18 mouse cellular contexts compared by ENCODE assay signal in the genomic region with DNA sequence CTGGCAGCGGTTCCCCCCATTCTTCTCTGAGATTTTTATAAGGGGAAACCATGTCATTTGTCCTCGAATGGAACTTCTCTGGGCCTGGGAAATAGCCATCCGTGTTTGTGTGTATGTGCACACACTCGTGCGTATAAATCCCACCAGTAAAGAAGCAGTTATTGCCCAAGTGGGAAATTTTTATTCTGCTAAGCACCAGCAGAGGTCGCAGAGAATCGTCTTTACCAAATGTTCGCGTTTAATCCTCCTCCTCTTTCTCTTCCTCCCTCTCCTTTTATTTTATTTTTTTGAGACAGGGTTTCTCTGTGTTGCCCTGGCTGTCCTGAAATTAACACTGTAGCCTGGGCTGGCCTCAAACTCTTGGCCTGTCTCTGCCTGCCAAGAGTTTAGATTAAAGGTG. TPM values are rescaled to one million over a fixed set of nuclear protein-coding genes. Genes with fewer than 3 reads are reported as not detected.
DNase-seq lines count a peak whose midpoint lies in the region; ATAC-seq and TF ChIP-seq lines count a peak whose summit lies in the region.
"Had no signal": no experiment of that assay in that cellular context is flagged by ENCODE, and none has a peak within 500 bp of the region (broad histone marks: within the 10 kb centered on the region; RNA-seq: fewer than 3 reads in every experiment).

No protein-coding gene starts in this region.

- 65% methylated on average over 9 of the region's 9 CpGs for WGBS in hindbrain, embryonic 14.5 days
- WGBS in hindbrain, embryonic 13.5 days = 58% methylated on average over 9 of the region's 9 CpGs
- 43% methylated on average over 9 of the region's 9 CpGs for WGBS in lung, postnatal 0 days

- no peak overlapping the region for H3K9ac ChIP-seq in hindbrain, embryonic 14.5 days
- H3K9ac ChIP-seq in hindbrain, embryonic 13.5 days = no peak overlapping the region
- no peak overlapping the region for H3K9ac ChIP-seq in lung, postnatal 0 days (replicated peaks; ENCODE audit: low read depth)
- H3K9ac ChIP-seq: heart, embryonic 13.5 days; limb, embryonic 13.5 days had no signal

- H3K4me3 ChIP-seq in hindbrain, embryonic 14.5 days (replicated peaks; ENCODE audit: low read length) = no peak overlapping the region
- no peak overlapping the region for H3K4me3 ChIP-seq in hindbrain, embryonic 13.5 days
- H3K4me3 ChIP-seq in lung, postnatal 0 days (ENCODE audit: low read depth, low read length) = no peak overlapping the region
- H3K4me3 ChIP-seq: erythroblast, embryonic 14.5 days; heart, embryonic 13.5 days; limb, embryonic 13.5 days had no signal

- no peaks in the 10 kb centered on the region for H3K9me3 ChIP-seq in hindbrain, embryonic 14.5 days (ENCODE audit: control insufficient read depth, low read length)
- H3K9me3 ChIP-seq in hindbrain, embryonic 13.5 days = no peaks in the 10 kb centered on the region
- no peaks in the 10 kb centered on the region for H3K9me3 ChIP-seq in lung, postnatal 0 days (ENCODE audit: low read length)
- H3K9me3 ChIP-seq: heart, embryonic 13.5 days; limb, embryonic 13.5 days had no signal

- TF ChIP-seq CTCF in lung, postnatal 0 days (IDR thresholded peaks at IDR 0.05) = peak; percentile 36

- DNase-seq in hindbrain, embryonic 14.5 days (ENCODE audit: low spot score) = peak; percentile 41
- no peak for DNase-seq in lung, postnatal 0 days (ENCODE audit: low spot score)
- no peak for DNase-seq in lung, postnatal 36 days
- DNase-seq in R1 (ENCODE audit: low read depth, low spot score) = peak; percentile 34
- peak; percentile 35 for DNase-seq in retina, embryonic 14.5 days (ENCODE audit: low spot score)
- no peak for DNase-seq in B cell, adult 2 months
- DNase-seq: cerebellum, adult 11 months; gastrocnemius, postnatal 25 days; kidney, adult 2 months had no signal

- H3K36me3 ChIP-seq in hindbrain, embryonic 14.5 days (replicated peaks; ENCODE audit: control insufficient read depth, insufficient read depth) = no peaks in the 10 kb centered on the region
- no peaks in the 10 kb centered on the region for H3K36me3 ChIP-seq in hindbrain, embryonic 13.5 days
- no peaks in the 10 kb centered on the region for H3K36me3 ChIP-seq in lung, postnatal 0 days (ENCODE audit: insufficient read depth, low read length)
- H3K36me3 ChIP-seq: heart, embryonic 13.5 days; limb, embryonic 13.5 days had no signal

- H3K4me2 ChIP-seq in hindbrain, embryonic 14.5 days (replicated peaks) = no peak overlapping the region
- no peak overlapping the region for H3K4me2 ChIP-seq in hindbrain, embryonic 13.5 days
- H3K4me2 ChIP-seq in lung, postnatal 0 days (replicated peaks; ENCODE audit: low read depth, low read length) = no peak overlapping the region
- H3K4me2 ChIP-seq: heart, embryonic 13.5 days; limb, embryonic 13.5 days had no signal

- no peak overlapping the region for H3K27ac ChIP-seq in hindbrain, embryonic 14.5 days
- no peak overlapping the region for H3K27ac ChIP-seq in hindbrain, embryonic 13.5 days
- no peak overlapping the region for H3K27ac ChIP-seq in lung, postnatal 0 days (ENCODE audit: low read length)
- H3K27ac ChIP-seq: heart, embryonic 13.5 days; limb, embryonic 13.5 days had no signal

- no peak for TF ChIP-seq EP300 in lung, postnatal 0 days (IDR thresholded peaks at IDR 0.05)

- no peaks in the 10 kb centered on the region for H3K27me3 ChIP-seq in hindbrain, embryonic 14.5 days (ENCODE audit: control insufficient read depth, insufficient read depth, low read length)
- no peaks in the 10 kb centered on the region for H3K27me3 ChIP-seq in hindbrain, embryonic 13.5 days
- no peaks in the 10 kb centered on the region for H3K27me3 ChIP-seq in lung, postnatal 0 days (replicated peaks; ENCODE audit: insufficient read depth, low read length)
- H3K27me3 ChIP-seq: heart, embryonic 13.5 days; limb, embryonic 13.5 days had no signal

- no peak for ATAC-seq in hindbrain, embryonic 14.5 days (ENCODE audit: low FRiP score)
- no peak for ATAC-seq in hindbrain, embryonic 13.5 days (ENCODE audit: low FRiP score)
- ATAC-seq in lung, postnatal 0 days = no peak
- ATAC-seq: midbrain, embryonic 16.5 days had no signal

- H3K4me1 ChIP-seq in hindbrain, embryonic 14.5 days (replicated peaks; ENCODE audit: control insufficient read depth, insufficient read depth, low read length) = no peaks in the 10 kb centered on the region
- H3K4me1 ChIP-seq in hindbrain, embryonic 13.5 days (replicated peaks) = no peaks in the 10 kb centered on the region
- no peaks in the 10 kb centered on the region for H3K4me1 ChIP-seq in lung, postnatal 0 days (ENCODE audit: insufficient read depth, low read depth, low read length)
- H3K4me1 ChIP-seq: heart, embryonic 13.5 days; limb, embryonic 13.5 days had no signal

RNA-seq across cellular contexts. Expression of gene Rsl24d1, which starts 41.1 kb away (rescaled TPM):
- 104 and 108 TPM in 2 replicates for polyA plus RNA-seq in hindbrain, embryonic 14.5 days (2014; fragmentation: Nextera tagmentation; extraction: Ambion mirVana)
- 114 and 115 TPM in 2 replicates for polyA plus RNA-seq in hindbrain, embryonic 13.5 days (2015; fragmentation: Nextera tagmentation; extraction: Ambion mirVana)
- 58.8 and 59.8 TPM in 2 replicates for polyA plus RNA-seq in lung, postnatal 0 days (2015; fragmentation: Nextera tagmentation; extraction: Ambion mirVana)

RNA-seq across cellular contexts. Expression of gene Gm20509, which starts 52.1 kb away (rescaled TPM):
- polyA plus RNA-seq in hindbrain, embryonic 14.5 days (2014; fragmentation: Nextera tagmentation; extraction: Ambion mirVana) = not detected in 2 replicates
- not detected in 2 replicates for polyA plus RNA-seq in hindbrain, embryonic 13.5 days (2015; fragmentation: Nextera tagmentation; extraction: Ambion mirVana)
- polyA plus RNA-seq in lung, postnatal 0 days (2015; fragmentation: Nextera tagmentation; extraction: Ambion mirVana) = not detected in 2 replicates
- polyA plus RNA-seq: erythroblast, embryonic 14.5 days; heart, embryonic 13.5 days; kidney, adult 2 months; large intestine, adult 2 months; limb, embryonic 13.5 days; liver, embryonic 16.5 days; midbrain, embryonic 16.5 days; neural tube, embryonic 11.5 days; stomach, embryonic 14.5 days had no signal

RNA-seq across cellular contexts. Expression of gene Khdc3, which starts 52.7 kb away (rescaled TPM):
- polyA plus RNA-seq in hindbrain, embryonic 14.5 days (2014; fragmentation: Nextera tagmentation; extraction: Ambion mirVana) = 0.21 TPM in 1 of 2 replicates, not detected in the other
- polyA plus RNA-seq in hindbrain, embryonic 13.5 days (2015; fragmentation: Nextera tagmentation; extraction: Ambion mirVana) = 0.26 TPM in 1 of 2 replicates, not detected in the other
- 0.12 and 0.14 TPM in 2 replicates for polyA plus RNA-seq in lung, postnatal 0 days (2015; fragmentation: Nextera tagmentation; extraction: Ambion mirVana)
- polyA plus RNA-seq: erythroblast, embryonic 14.5 days; heart, embryonic 13.5 days; neural tube, embryonic 11.5 days had no signal

Comparison
In these comparisons a context has a peak if more than half of its experiments do, and no peak if none do; other contexts are left out.
1. DNase-seq: peak in hindbrain, embryonic 14.5 days (single experiment), R1 (single experiment) and retina, embryonic 14.5 days (single experiment); none in lung, postnatal 0 days (single experiment), lung, postnatal 36 days (single experiment) and B cell, adult 2 months (0 of 2).